Mouse (Mus musculus) ES-Bruce4 (cell line): ENCODE results near the gene Nrn1. TPM values are rescaled to one million over a fixed set of nuclear protein-coding genes. Genes with fewer than 3 reads are reported as not detected.

Experiments used
- H3K27ac ChIP-seq: 2 replicates; pipeline ENCODE4 v1.5.1; 2012; ENCODE audit warnings: low read length, inconsistent platforms; ENCODE audit not compliant: insufficient read depth
- H3K27me3 ChIP-seq: 2 replicates; pipeline ENCODE4 v1.6.1; 2012; ENCODE audit warnings: mild to moderate bottlenecking, low read length, inconsistent platforms; ENCODE audit not compliant: control insufficient read depth, poor library complexity, insufficient read depth, severe bottlenecking
- H3K36me3 ChIP-seq: 2 replicates; pipeline ENCODE4 v1.6.1; 2012; ENCODE audit warnings: inconsistent platforms, mild to moderate bottlenecking, low read length, moderate library complexity; ENCODE audit not compliant: control insufficient read depth, poor library complexity, insufficient read depth, severe bottlenecking
- H3K4me1 ChIP-seq: one replicate; pipeline ENCODE4 v1.8.1; 2011; ENCODE audit warnings: low read length; ENCODE audit not compliant: control insufficient read depth, insufficient read depth
- H3K4me3 ChIP-seq: 2 replicates; pipeline ENCODE4 v1.5.1; 2011; ENCODE audit warnings: low read depth, mild to moderate bottlenecking, low read length
- H3K9ac ChIP-seq: 2 replicates; pipeline ENCODE4 v1.6.1; 2012; ENCODE audit warnings: low read depth, mild to moderate bottlenecking, inconsistent platforms; ENCODE audit not compliant: poor library complexity, severe bottlenecking
- H3K9me3 ChIP-seq: replicated peaks from 2 replicates; pipeline ENCODE4 v1.6.1; 2012; ENCODE audit warnings: mild to moderate bottlenecking, low read length, inconsistent platforms; ENCODE audit not compliant: control insufficient read depth, poor library complexity, insufficient read depth, severe bottlenecking
- CTCF ChIP-seq: IDR thresholded peaks from one replicate; pipeline ENCODE4 v1.8.1; 2011; ENCODE audit warnings: low read depth, low read length
- EP300 ChIP-seq: IDR thresholded peaks from 2 replicates; pipeline ENCODE4 v1.6.1; 2011; ENCODE audit warnings: low read depth, low read length; ENCODE audit not compliant: insufficient read depth
- POLR2A ChIP-seq: IDR thresholded peaks from one replicate; pipeline ENCODE4 v1.8.1; 2011; ENCODE audit warnings: low read length; ENCODE audit not compliant: insufficient read depth
- polyA plus RNA-seq: library from polyadenylated mRNA; stranded (reverse); fragments of >200 nt; gene quantifications from 2 replicates; pipeline ENCODE4 v1.2.4, GENCODE M21; 2011; ENCODE audit warnings: low read depth; ENCODE audit not compliant: missing spikeins, insufficient read depth, insufficient read length

Gene Nrn1
- polyA plus RNA-seq, 1 experiment: 1.9 TPM

- TF ChIP-seq EP300 (no peak), CTCF (no peak), POLR2A (no peak)
- no peaks in the 10 kb centered on the region for H3K4me1 ChIP-seq
- H3K9me3 ChIP-seq: no peaks in the 10 kb centered on the region
- H3K27ac ChIP-seq: no peak overlapping the region
- peak overlapping the region; percentile 83 for H3K4me3 ChIP-seq
- 0 out of 2 replicates have a peak overlapping the region, but pooled peaks have one; percentile 11 for H3K9ac ChIP-seq
- H3K27me3 ChIP-seq: peaks cover 28% of the 10 kb centered on the region
- H3K36me3 ChIP-seq: no peaks in the 10 kb centered on the region
These were observed 1.1 kb upstream of the Nrn1 start for GRCm38 (mm10) chr13:36735901-36736618.

DNA sequence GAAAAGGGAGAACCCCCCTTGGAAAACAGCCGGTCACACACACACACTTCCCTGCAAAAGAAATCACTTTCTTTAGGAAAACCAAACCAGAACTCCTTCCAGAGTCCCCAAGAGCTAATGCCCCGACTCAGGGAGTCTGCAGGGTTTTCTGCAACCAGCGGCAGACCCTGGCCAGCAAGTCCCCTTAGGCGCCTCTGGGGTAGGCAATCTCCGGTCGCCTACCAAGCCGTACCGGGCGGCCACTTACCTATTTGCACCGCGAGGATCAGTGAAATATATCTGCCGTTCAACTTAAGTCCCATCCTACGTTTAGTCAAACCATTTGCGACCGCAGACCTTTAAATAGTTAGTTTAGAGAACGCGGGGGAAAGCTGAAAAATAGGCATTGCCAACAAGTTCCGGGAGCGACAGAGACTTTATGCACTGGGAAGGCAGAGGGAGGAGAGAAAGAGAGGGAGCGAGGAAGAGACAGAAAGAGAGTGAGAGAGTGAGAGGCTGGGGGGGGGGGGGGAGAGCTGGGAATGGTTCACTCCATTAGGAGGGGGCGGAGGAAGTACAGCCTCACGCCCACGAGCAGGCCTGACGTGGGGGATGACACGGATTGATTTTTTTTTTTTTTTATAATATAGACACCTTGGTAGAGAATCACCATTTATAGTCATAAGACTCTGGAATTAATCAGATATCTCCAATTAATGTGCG is 791 bp downstream of the Nrn1 start:
- TF ChIP-seq CTCF (no peak), POLR2A (no peak), EP300 (no peak)
- H3K9me3 ChIP-seq: no peaks in the 10 kb centered on the region
- H3K4me3 ChIP-seq: peak overlapping the region; percentile 71
- H3K4me1 ChIP-seq: no peaks in the 10 kb centered on the region
- peaks cover 32% of the 10 kb centered on the region for H3K27me3 ChIP-seq
- H3K36me3 ChIP-seq: no peaks in the 10 kb centered on the region
- H3K9ac ChIP-seq: peak overlapping the region; percentile 56; the same call in 1 of the 2 replicates
- H3K27ac ChIP-seq: no peak overlapping the region

DNA sequence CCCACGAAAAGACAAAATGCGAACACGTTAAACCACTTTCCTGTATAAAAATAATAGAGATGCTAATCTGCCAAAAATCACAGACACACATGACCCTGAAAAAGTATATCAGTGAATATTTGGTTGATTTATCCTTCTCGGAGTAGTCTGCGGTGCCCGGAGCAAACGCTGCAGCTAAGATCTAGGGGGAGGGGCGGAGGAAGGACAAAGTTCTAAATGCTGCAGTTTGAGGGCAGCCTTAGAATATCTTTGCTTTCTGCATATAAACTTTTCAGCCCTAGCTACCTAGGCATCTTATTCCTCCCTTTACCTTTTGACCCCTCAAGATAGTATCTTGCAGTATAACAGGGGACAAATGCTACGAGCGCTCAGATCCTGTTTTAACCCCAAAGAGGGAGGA is 1.4 kb downstream of the Nrn1 start:
- Histone ChIP-seq H3K9me3 (no peaks in the 10 kb centered on the region), H3K9ac (no peak overlapping the region), H3K36me3 (no peaks in the 10 kb centered on the region), H3K4me1 (no peaks in the 10 kb centered on the region), H3K27me3 (peaks cover 35% of the 10 kb centered on the region), H3K27ac (no peak overlapping the region), H3K4me3 (no peak overlapping the region)
- no peak for TF ChIP-seq POLR2A
- TF ChIP-seq CTCF: no peak
- TF ChIP-seq EP300: no peak

GRCm38 (mm10) chr13:36732891-36733490 is 1.9 kb downstream of the Nrn1 start:
- Histone ChIP-seq H3K27ac (no peak overlapping the region), H3K4me1 (no peaks in the 10 kb centered on the region)

GRCm38 (mm10) chr13:36731931-36732461 is 2.9 kb downstream of the Nrn1 start:
- TF ChIP-seq EP300 (no peak), POLR2A (no peak), CTCF (no peak)
- no peak overlapping the region for H3K27ac ChIP-seq
- H3K27me3 ChIP-seq: peaks cover 44% of the 10 kb centered on the region

More at GRCm38 (mm10) chr13:36732891-36733490, 1.9 kb downstream of the Nrn1 start:
- no peaks in the 10 kb centered on the region for H3K36me3 ChIP-seq
- TF ChIP-seq CTCF (no peak), POLR2A (no peak), EP300 (no peak)
- peaks cover 39% of the 10 kb centered on the region for H3K27me3 ChIP-seq
- no peaks in the 10 kb centered on the region for H3K9me3 ChIP-seq
- H3K9ac ChIP-seq: no peak overlapping the region
- no peak overlapping the region for H3K4me3 ChIP-seq

More at GRCm38 (mm10) chr13:36731931-36732461, 2.9 kb downstream of the Nrn1 start:
- Histone ChIP-seq H3K4me1 (no peaks in the 10 kb centered on the region), H3K4me3 (peak overlapping the region; percentile 21), H3K9ac (no peak overlapping the region), H3K36me3 (no peaks in the 10 kb centered on the region), H3K9me3 (no peaks in the 10 kb centered on the region)
